Mouse (Mus musculus): ENCODE results near the gene Hc.

Gene Hc

GRCm38 (mm10) chr2:35057243-35057642, 4.0 kb downstream of the Hc start:
- no peak for DNase-seq (ENCODE audit: low spot score)

- DNase-seq (ENCODE audit: low spot score): no peak
Measured at GRCm38 (mm10) chr2:35048851-35049250, 12.4 kb downstream of the Hc start.

- DNase-seq (ENCODE audit: low spot score): peak; percentile 2
Measured at GRCm38 (mm10) chr2:35044956-35045355, 16.3 kb downstream of the Hc start.

- DNase-seq (ENCODE audit: low spot score): no peak
Measured at GRCm38 (mm10) chr2:35038580-35039375, 22.5 kb downstream of the Hc start.

GRCm38 (mm10) chr2:35024646-35025154, 36.5 kb downstream of the Hc start:
- DNase-seq (ENCODE audit: low spot score): no peak

- no peak for DNase-seq (ENCODE audit: low spot score)
Measured at GRCm38 (mm10) chr2:35021806-35022205, 39.4 kb downstream of the Hc start.

GRCm38 (mm10) chr2:35015861-35016260, 45.4 kb downstream of the Hc start:
- no peak for DNase-seq (ENCODE audit: low spot score)

GRCm38 (mm10) chr2:35011649-35012048, 49.6 kb downstream of the Hc start:
- no peak for DNase-seq (ENCODE audit: low spot score)

GRCm38 (mm10) chr2:34998956-34999355, 62.3 kb downstream of the Hc start:
- peak; percentile 33 for DNase-seq (ENCODE audit: low spot score)

GRCm38 (mm10) chr2:34996506-34996905, 64.7 kb downstream of the Hc start:
- DNase-seq (ENCODE audit: low spot score): no peak

- DNase-seq (ENCODE audit: low spot score): no peak
Measured at GRCm38 (mm10) chr2:34993696-34994356, 67.4 kb downstream of the Hc start.

GRCm38 (mm10) chr2:34992729-34993695, 68.2 kb downstream of the Hc start:
- DNase-seq (ENCODE audit: low spot score): no peak

- DNase-seq (ENCODE audit: low spot score): no peak
Measured at GRCm38 (mm10) chr2:34991966-34992365, 69.3 kb downstream of the Hc start.

- no peak for DNase-seq (ENCODE audit: low spot score)
Measured at GRCm38 (mm10) chr2:34989749-34990148, 71.5 kb downstream of the Hc start.

- no peak for DNase-seq (ENCODE audit: low spot score)
Measured at GRCm38 (mm10) chr2:34987595-34987994, 73.6 kb downstream of the Hc start.

GRCm38 (mm10) chr2:34984885-34985284, 76.4 kb downstream of the Hc start:
- no peak for DNase-seq (ENCODE audit: low spot score)

GRCm38 (mm10) chr2:34982906-34983698, 78.1 kb downstream of the Hc start:
- no peak for DNase-seq (ENCODE audit: low spot score)

- no peak for DNase-seq (ENCODE audit: low spot score)
Measured at GRCm38 (mm10) chr2:34982096-34982724, 79.0 kb downstream of the Hc start.

- DNase-seq (ENCODE audit: low spot score): no peak
Measured at GRCm38 (mm10) chr2:34979459-34980011, 81.7 kb downstream of the Hc start.

GRCm38 (mm10) chr2:34978226-34978625, 83.0 kb downstream of the Hc start:
- DNase-seq (ENCODE audit: low spot score): no peak
